Mouse (Mus musculus): ENCODE measurements at regions not wholly inside any gene's neighbourhood (a gene's known extent, or its start where the extent isn't known, plus 50 kb on each side); places are given as distances from the start of the nearest gene placed in this dataset.
A peak's percentile ranks its signal among the peaks of the same experiment; 100 is the strongest.

GRCm38 (mm10) chr13:51920511-51921351, 74.3 kb downstream of the Gadd45g start:
- no peak for ATAC-seq (replicated peaks in 1 of 2; ENCODE audit: insufficient read depth in 1 of 2, low FRiP score in 2 of 2, low TSS enrichment in 1 of 2, low read depth in 1 of 2, poor library complexity in 2 of 2, severe bottlenecking in 2 of 2)

GRCm38 (mm10) chr13:51921550-51921949, 75.1 kb downstream of the Gadd45g start:
- ATAC-seq (replicated peaks in 1 of 2; ENCODE audit: insufficient read depth in 1 of 2, low FRiP score in 2 of 2, low TSS enrichment in 1 of 2, low read depth in 1 of 2, poor library complexity in 2 of 2, severe bottlenecking in 2 of 2): no peak

- ATAC-seq (replicated peaks in 1 of 2; ENCODE audit: insufficient read depth in 1 of 2, low FRiP score in 2 of 2, low TSS enrichment in 1 of 2, low read depth in 1 of 2, poor library complexity in 2 of 2, severe bottlenecking in 2 of 2): no peak
Measured at GRCm38 (mm10) chr13:51926764-51927163, 80.3 kb downstream of the Gadd45g start.

- no peak for ATAC-seq (replicated peaks in 1 of 2; ENCODE audit: insufficient read depth in 1 of 2, low FRiP score in 2 of 2, low TSS enrichment in 1 of 2, low read depth in 1 of 2, poor library complexity in 2 of 2, severe bottlenecking in 2 of 2)
Measured at GRCm38 (mm10) chr13:51929730-51930129, 83.3 kb downstream of the Gadd45g start.

- ATAC-seq (replicated peaks in 1 of 2; ENCODE audit: insufficient read depth in 1 of 2, low FRiP score in 2 of 2, low TSS enrichment in 1 of 2, low read depth in 1 of 2, poor library complexity in 2 of 2, severe bottlenecking in 2 of 2): no peak
Measured at GRCm38 (mm10) chr13:51930301-51930747, 83.8 kb downstream of the Gadd45g start.

GRCm38 (mm10) chr13:51930931-51931330, 84.5 kb downstream of the Gadd45g start:
- no peak for ATAC-seq (replicated peaks in 1 of 2; ENCODE audit: insufficient read depth in 1 of 2, low FRiP score in 2 of 2, low TSS enrichment in 1 of 2, low read depth in 1 of 2, poor library complexity in 2 of 2, severe bottlenecking in 2 of 2)

- ATAC-seq (replicated peaks in 1 of 2; ENCODE audit: insufficient read depth in 1 of 2, low FRiP score in 2 of 2, low TSS enrichment in 1 of 2, low read depth in 1 of 2, poor library complexity in 2 of 2, severe bottlenecking in 2 of 2): no peak
Measured at GRCm38 (mm10) chr13:51935827-51936226, 89.3 kb downstream of the Gadd45g start.

- no peak for ATAC-seq (replicated peaks in 1 of 2; ENCODE audit: insufficient read depth in 1 of 2, low FRiP score in 2 of 2, low TSS enrichment in 1 of 2, low read depth in 1 of 2, poor library complexity in 2 of 2, severe bottlenecking in 2 of 2)
Measured at GRCm38 (mm10) chr13:51936441-51936840, 90.0 kb downstream of the Gadd45g start.

- ATAC-seq (replicated peaks in 1 of 2; ENCODE audit: insufficient read depth in 1 of 2, low FRiP score in 2 of 2, low TSS enrichment in 1 of 2, low read depth in 1 of 2, poor library complexity in 2 of 2, severe bottlenecking in 2 of 2): no peak
Measured at GRCm38 (mm10) chr13:51937898-51938297, 91.4 kb downstream of the Gadd45g start.

- ATAC-seq (replicated peaks in 1 of 2; ENCODE audit: insufficient read depth in 1 of 2, low FRiP score in 2 of 2, low TSS enrichment in 1 of 2, low read depth in 1 of 2, poor library complexity in 2 of 2, severe bottlenecking in 2 of 2): no peak
Measured at GRCm38 (mm10) chr13:51939262-51939661, 92.8 kb downstream of the Gadd45g start.

- ATAC-seq (replicated peaks in 1 of 2; ENCODE audit: insufficient read depth in 1 of 2, low FRiP score in 2 of 2, low TSS enrichment in 1 of 2, low read depth in 1 of 2, poor library complexity in 2 of 2, severe bottlenecking in 2 of 2): no peak
Measured at GRCm38 (mm10) chr13:51939715-51940114, 93.2 kb downstream of the Gadd45g start.

- peak; percentile 46 to 65; a peak in 3 of 4 replicates for ATAC-seq (replicated peaks in 1 of 2; ENCODE audit: insufficient read depth in 1 of 2, low FRiP score in 2 of 2, low TSS enrichment in 1 of 2, low read depth in 1 of 2, poor library complexity in 2 of 2, severe bottlenecking in 2 of 2)
Measured at GRCm38 (mm10) chr13:51946171-51946570, 99.7 kb downstream of the Gadd45g start.

GRCm38 (mm10) chr13:51948896-51949295, 102.4 kb downstream of the Gadd45g start:
- ATAC-seq (replicated peaks in 1 of 2; ENCODE audit: insufficient read depth in 1 of 2, low FRiP score in 2 of 2, low TSS enrichment in 1 of 2, low read depth in 1 of 2, poor library complexity in 2 of 2, severe bottlenecking in 2 of 2): no peak

GRCm38 (mm10) chr13:51951506-51952038, 105.1 kb downstream of the Gadd45g start:
- ATAC-seq (replicated peaks in 1 of 2; ENCODE audit: insufficient read depth in 1 of 2, low FRiP score in 2 of 2, low TSS enrichment in 1 of 2, low read depth in 1 of 2, poor library complexity in 2 of 2, severe bottlenecking in 2 of 2): peak; percentile 53 to 65; a peak in 3 of 4 replicates

- no peak for ATAC-seq (replicated peaks in 1 of 2; ENCODE audit: insufficient read depth in 1 of 2, low FRiP score in 2 of 2, low TSS enrichment in 1 of 2, low read depth in 1 of 2, poor library complexity in 2 of 2, severe bottlenecking in 2 of 2)
Measured at GRCm38 (mm10) chr13:51953084-51953483, 106.6 kb downstream of the Gadd45g start.

- no peak for ATAC-seq (replicated peaks in 1 of 2; ENCODE audit: insufficient read depth in 1 of 2, low FRiP score in 2 of 2, low TSS enrichment in 1 of 2, low read depth in 1 of 2, poor library complexity in 2 of 2, severe bottlenecking in 2 of 2)
Measured at GRCm38 (mm10) chr13:51953569-51953968, 107.1 kb downstream of the Gadd45g start.

- ATAC-seq (replicated peaks in 1 of 2; ENCODE audit: insufficient read depth in 1 of 2, low FRiP score in 2 of 2, low TSS enrichment in 1 of 2, low read depth in 1 of 2, poor library complexity in 2 of 2, severe bottlenecking in 2 of 2): no peak
Measured at GRCm38 (mm10) chr13:51957101-51957500, 110.6 kb downstream of the Gadd45g start.

GRCm38 (mm10) chr13:51959591-51959990, 113.1 kb downstream of the Gadd45g start:
- no peak for ATAC-seq (replicated peaks in 1 of 2; ENCODE audit: insufficient read depth in 1 of 2, low FRiP score in 2 of 2, low TSS enrichment in 1 of 2, low read depth in 1 of 2, poor library complexity in 2 of 2, severe bottlenecking in 2 of 2)

GRCm38 (mm10) chr13:51960262-51960661, 113.8 kb downstream of the Gadd45g start:
- ATAC-seq (replicated peaks in 1 of 2; ENCODE audit: insufficient read depth in 1 of 2, low FRiP score in 2 of 2, low TSS enrichment in 1 of 2, low read depth in 1 of 2, poor library complexity in 2 of 2, severe bottlenecking in 2 of 2): no peak
